Mouse (Mus musculus): Measurements from ENCODE around the gene Upb1.

DNA sequence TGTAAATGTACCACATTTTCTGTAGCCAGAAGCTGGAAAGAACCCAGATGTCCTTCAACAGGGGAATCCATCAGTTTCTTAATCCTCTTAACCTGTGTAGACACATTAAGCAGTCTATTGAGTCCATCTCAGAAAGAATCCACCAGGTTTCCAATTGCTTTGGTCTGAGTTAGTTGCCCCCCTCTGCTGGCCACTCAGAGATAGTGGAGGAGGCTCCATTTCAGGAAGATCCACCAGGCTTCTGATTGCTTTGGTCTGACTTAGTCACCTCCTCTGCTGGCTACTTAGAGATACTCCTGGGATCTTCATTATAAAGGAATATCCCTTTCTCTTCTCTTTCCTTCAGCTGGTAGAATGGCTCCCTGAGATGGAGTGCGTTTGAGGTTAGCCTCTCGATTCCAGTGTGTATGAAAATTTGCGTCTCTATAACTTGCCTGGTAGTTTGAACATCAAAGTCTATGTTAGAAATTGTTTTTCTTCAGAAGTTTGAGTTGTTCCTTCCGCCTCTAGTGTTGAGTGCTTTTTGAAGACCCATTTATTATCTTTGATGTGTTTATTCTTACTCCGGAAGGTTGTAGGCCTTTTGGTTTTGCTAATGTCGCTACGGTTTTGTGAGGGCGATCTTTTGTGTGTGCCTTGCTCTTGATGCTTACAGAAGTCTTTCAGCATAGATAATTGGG is 16.6 kb downstream of the Upb1 start:
- TF ChIP-seq CTCF (IDR thresholded peaks at IDR 0.05; ENCODE audit: low read depth) (peak; percentile 38), EP300 (IDR thresholded peaks at IDR 0.05; ENCODE audit: low read depth) (no peak)

Measured in liver, postnatal 0 days (tissue).